Comparison of ENCODE assay signal across 8 mouse cellular contexts in genomic region chr6:50939440-50939839, GRCm38 (mm10).
A peak's percentile ranks its signal among the peaks of the same experiment; 100 is the strongest.
DNase-seq lines count a peak whose midpoint lies in the region; ATAC-seq and TF ChIP-seq lines count a peak whose summit lies in the region.

No protein-coding gene starts in this region.

- no peaks in the 10 kb centered on the region for H3K36me3 ChIP-seq in lung, embryonic 16.5 days (ENCODE audit: control insufficient read depth, insufficient read depth, low read length)
- no peaks in the 10 kb centered on the region for H3K36me3 ChIP-seq in splenic B cell, adult 2 months (ENCODE audit: control insufficient read depth, insufficient read depth, low read length, poor library complexity, severe bottlenecking)

- H3K4me2 ChIP-seq in lung, embryonic 16.5 days (ENCODE audit: low read depth, low read length) = no peak overlapping the region

- ATAC-seq in lung, embryonic 16.5 days (ENCODE audit: low read depth) = peak; percentile 23; the same call in 1 of the 2 replicates
- ATAC-seq in granulocyte monocyte progenitor cell, adult 5-6 weeks (replicated peaks; ENCODE audit: poor library complexity, severe bottlenecking) = peak; percentile 20; the same call in 1 of the 2 replicates

- 44% methylated on average over 2 of the region's 2 CpGs for WGBS in lung, embryonic 16.5 days

- peak; percentile 18; the same call in 1 of the 2 replicates for TF ChIP-seq CTCF in gastrocnemius, adult 2 months (IDR thresholded peaks at IDR 0.05)

- H3K9me3 ChIP-seq in lung, embryonic 16.5 days (ENCODE audit: control insufficient read depth, low read length) = no peaks in the 10 kb centered on the region

- no peaks in the 10 kb centered on the region for H3K4me1 ChIP-seq in lung, embryonic 16.5 days (replicated peaks; ENCODE audit: control insufficient read depth, insufficient read depth, low read length)

- H3K9ac ChIP-seq in lung, embryonic 16.5 days (ENCODE audit: low read length) = no peak overlapping the region

- peak overlapping the region; percentile 24; the same call in 1 of the 2 replicates for H3K27ac ChIP-seq in gastrocnemius, adult 2 months
- no peak overlapping the region for H3K27ac ChIP-seq in lung, embryonic 16.5 days (ENCODE audit: low read length)

- no peaks in the 10 kb centered on the region for H3K27me3 ChIP-seq in lung, embryonic 16.5 days (ENCODE audit: control insufficient read depth, insufficient read depth, low read depth, low read length)
- H3K27me3 ChIP-seq in splenic B cell, adult 2 months (ENCODE audit: control insufficient read depth, insufficient read depth, low read length, poor library complexity, severe bottlenecking) = no peaks in the 10 kb centered on the region

- no peak for DNase-seq in gastrocnemius, adult 2 months
- DNase-seq in gastrocnemius, postnatal 14 days = no peak
- no peak for DNase-seq in lung, postnatal 4 days
- peak; percentile 43 for DNase-seq in splenic B cell, adult 2 months (ENCODE audit: low read depth, low spot score)
- no peak for DNase-seq in layer of hippocampus, adult 8-10 months (ENCODE audit: low spot score in 2 of 2)
- DNase-seq in left cerebral cortex, postnatal 14 days (ENCODE audit: low spot score in 2 of 2) = no peak

- H3K4me3 ChIP-seq in gastrocnemius, adult 2 months = no peak overlapping the region
- H3K4me3 ChIP-seq in lung, embryonic 16.5 days (ENCODE audit: low read length) = no peak overlapping the region

- intact Hi-C loops in gastrocnemius, adult 2 months (cut with DNase I) = loop anchor here (1.0 kb wide), 1 partner anchor 229 kb away; no protein-coding TSS in a partner anchor
- intact Hi-C loops in gastrocnemius, postnatal 14 days (cut with DNase I; ENCODE audit: low total_unique reads) = no loop called here
- intact Hi-C loops in left cerebral cortex, postnatal 14 days (cut with DNase I) = loop anchor here (2.0 kb wide), 1 partner anchor 229 kb away; no protein-coding TSS in a partner anchor
